ENCODE assay signal across 25 mouse cellular contexts in the genomic region with DNA sequence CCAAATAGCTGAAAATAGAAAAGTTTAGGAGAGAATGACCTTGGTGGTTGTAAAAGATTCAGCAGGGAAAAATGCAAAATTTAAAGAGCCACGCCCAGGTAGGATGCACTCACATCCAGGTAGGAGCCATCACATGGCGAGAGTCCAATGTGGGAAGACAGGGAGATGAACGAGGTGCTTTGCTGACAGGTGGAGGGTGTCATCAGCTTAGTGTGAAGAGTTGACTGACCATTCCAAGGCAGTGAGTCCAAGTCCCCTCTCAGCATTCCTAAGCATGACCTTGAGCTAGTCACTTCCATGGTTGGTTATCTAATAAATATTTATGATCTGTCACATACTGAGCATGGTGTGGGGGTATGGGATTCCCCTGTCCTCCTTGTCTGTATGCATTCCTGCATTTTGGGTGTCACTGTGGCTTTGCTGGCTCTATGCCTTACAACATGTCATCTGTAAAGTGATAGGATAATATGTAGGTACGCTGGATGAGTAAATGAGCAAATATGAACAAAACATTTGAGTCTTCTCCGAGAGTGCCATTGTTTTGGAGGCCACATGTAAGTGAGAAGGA.
"Had no signal": no experiment of that assay in that cellular context is flagged by ENCODE, and none has a peak within 500 bp of the region (broad histone marks: within the 10 kb centered on the region; RNA-seq: fewer than 3 reads in every experiment).

No protein-coding gene starts in this region.

- H3K4me2 ChIP-seq: hindbrain, embryonic 13.5 days; hindbrain, embryonic 15.5 days; kidney, embryonic 15.5 days; limb, embryonic 12.5 days; liver, embryonic 11.5 days; liver, embryonic 13.5 days had no signal

- H3K4me1 ChIP-seq: hindbrain, embryonic 13.5 days; hindbrain, embryonic 15.5 days had no signal

- DNase-seq: gastrocnemius, postnatal 10 days; gastrocnemius, postnatal 25 days; heart, adult 11 months; heart, adult 2 months; heart, postnatal 14 days; heart, postnatal 36 days; kidney, adult 11 months; kidney, adult 2 months; kidney, adult 9 months; kidney, postnatal 14 days; kidney, postnatal 36 days; liver; liver, embryonic 13.5 days had no signal

- H3K36me3 ChIP-seq: heart, embryonic 13.5 days; heart, embryonic 15.5 days; hindbrain, embryonic 13.5 days; hindbrain, embryonic 15.5 days; kidney, embryonic 15.5 days; limb, embryonic 10.5 days; limb, embryonic 12.5 days; liver, embryonic 13.5 days had no signal

- H3K9me3 ChIP-seq: heart, embryonic 13.5 days; heart, embryonic 15.5 days; hindbrain, embryonic 13.5 days; hindbrain, embryonic 15.5 days; kidney, embryonic 15.5 days; limb, embryonic 10.5 days; limb, embryonic 12.5 days; liver, embryonic 13.5 days had no signal

- H3K4me3 ChIP-seq: heart, adult 2 months; heart, embryonic 13.5 days; heart, embryonic 15.5 days; hindbrain, embryonic 13.5 days; hindbrain, embryonic 15.5 days; kidney, embryonic 15.5 days; left cerebral cortex, adult 2 months; limb, embryonic 10.5 days; limb, embryonic 12.5 days; liver, embryonic 13.5 days had no signal

- ATAC-seq: hindbrain, postnatal 0 days; intestine, embryonic 16.5 days had no signal

- H3K27ac ChIP-seq: hindbrain, embryonic 13.5 days; hindbrain, embryonic 15.5 days; hindbrain, postnatal 0 days; kidney, embryonic 15.5 days; kidney, postnatal 0 days; left cerebral cortex, adult 2 months; limb, embryonic 10.5 days; limb, embryonic 12.5 days; liver, embryonic 13.5 days had no signal

- H3K27me3 ChIP-seq: heart, embryonic 13.5 days; heart, embryonic 15.5 days; hindbrain, embryonic 13.5 days; hindbrain, embryonic 15.5 days; kidney, embryonic 15.5 days; limb, embryonic 12.5 days; liver, embryonic 13.5 days had no signal

- H3K9ac ChIP-seq: heart, embryonic 15.5 days; hindbrain, embryonic 13.5 days; hindbrain, embryonic 15.5 days; kidney, embryonic 15.5 days; limb, embryonic 12.5 days; liver, embryonic 13.5 days had no signal
